In the genomic region with DNA sequence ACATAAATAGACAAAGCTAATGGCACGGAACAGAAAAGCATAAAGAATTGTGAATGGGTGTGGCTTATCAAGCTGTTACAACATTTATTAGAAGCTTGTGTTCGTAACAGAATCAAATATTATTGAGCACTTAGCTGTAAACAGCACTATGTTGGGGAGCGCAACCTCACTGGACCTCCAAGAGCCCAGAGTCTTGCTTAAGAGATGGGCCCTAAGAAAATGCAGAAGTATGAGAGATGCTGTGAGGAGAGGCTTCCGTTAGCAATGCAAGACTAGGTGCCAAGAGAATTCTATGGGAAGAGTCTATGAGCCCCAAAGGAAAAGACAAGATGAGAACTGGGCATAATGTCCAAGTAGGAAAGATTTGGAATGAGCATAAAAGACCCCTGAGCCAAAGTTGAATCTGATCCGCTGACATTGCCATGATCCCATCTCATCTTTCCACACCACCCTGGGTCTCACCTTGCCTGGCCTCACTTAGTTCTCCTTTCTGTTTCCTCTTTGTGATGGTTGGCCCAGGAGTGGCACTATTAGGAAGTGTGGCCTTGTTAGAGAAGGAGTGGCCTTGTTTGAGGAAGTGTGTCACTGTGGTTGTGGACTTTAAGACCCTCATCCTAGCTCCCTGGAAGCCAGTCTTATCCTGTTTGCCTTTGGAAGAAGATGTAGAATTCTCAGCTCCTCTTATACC, we compare ENCODE assay signal across 24 mouse cellular contexts.
DNase-seq lines count a peak whose midpoint lies in the region; ATAC-seq lines count a peak whose summit lies in the region.
"Had no signal": no experiment of that assay in that cellular context is flagged by ENCODE, and none has a peak within 500 bp of the region (broad histone marks: within the 10 kb centered on the region; RNA-seq: fewer than 3 reads in every experiment).

No protein-coding gene starts in this region.

- peak; percentile 66 for DNase-seq in heart, adult 11 months
- peak; percentile 27 to 41 for DNase-seq in monocyte, adult 2 months (ENCODE audit: low read depth in 1 of 2, low spot score in 2 of 2)
- no peak for DNase-seq in left cerebral cortex, postnatal 14 days (ENCODE audit: low spot score in 2 of 2)
- no peak for DNase-seq in kidney, postnatal 36 days
- DNase-seq: adrenal gland, adult 8-10 months; adrenal gland, postnatal 36 days; cerebellum, adult 2 months; cerebellum, postnatal 14 days; embryo, embryonic 11 days; gastrocnemius, adult 2 months; gastrocnemius, postnatal 25 days; heart, adult 18-20 months; heart, postnatal 14 days had no signal

- H3K4me3 ChIP-seq in heart, embryonic 12.5 days: no peak overlapping the region
- H3K4me3 ChIP-seq: embryonic facial prominence, embryonic 15.5 days; erythroblast, embryonic 14.5 days; forebrain, embryonic 10.5 days; gastrocnemius, adult 2 months; heart, embryonic 10.5 days; heart, embryonic 15.5 days; hindbrain, embryonic 13.5 days had no signal

- no peaks in the 10 kb centered on the region for H3K36me3 ChIP-seq in heart, embryonic 12.5 days
- H3K36me3 ChIP-seq: embryonic facial prominence, embryonic 15.5 days; forebrain, embryonic 10.5 days; heart, embryonic 10.5 days; heart, embryonic 15.5 days; hindbrain, embryonic 13.5 days had no signal

- H3K4me1 ChIP-seq in heart, embryonic 12.5 days (replicated peaks): peaks cover 29% of the 10 kb centered on the region
- H3K4me1 ChIP-seq: forebrain, embryonic 10.5 days; hindbrain, embryonic 13.5 days had no signal

- intact Hi-C loops in left cerebral cortex, postnatal 14 days (cut with DNase I): no loop called here

- H3K4me2 ChIP-seq in heart, embryonic 12.5 days: no peak overlapping the region
- H3K4me2 ChIP-seq: embryonic facial prominence, embryonic 15.5 days; heart, embryonic 15.5 days; hindbrain, embryonic 13.5 days had no signal

- 89% methylated on average over 5 of the region's 5 CpGs for WGBS in heart, embryonic 12.5 days

- ATAC-seq in heart, embryonic 12.5 days (ENCODE audit: insufficient number of reproducible peaks, low FRiP score): no peak
- no peak for ATAC-seq in monocyte, adult 5-6 weeks (replicated peaks; ENCODE audit: insufficient number of reproducible peaks, low FRiP score, low TSS enrichment, poor library complexity, severe bottlenecking)
- ATAC-seq in granulocyte monocyte progenitor cell, adult 5-6 weeks (replicated peaks; ENCODE audit: poor library complexity, severe bottlenecking): peak; percentile 66
- ATAC-seq: forebrain, embryonic 14.5 days had no signal

- H3K9ac ChIP-seq in heart, embryonic 12.5 days: no peak overlapping the region
- H3K9ac ChIP-seq: embryonic facial prominence, embryonic 15.5 days; heart, embryonic 15.5 days; hindbrain, embryonic 13.5 days had no signal

- H3K27ac ChIP-seq in heart, embryonic 12.5 days (ENCODE audit: poor library complexity, severe bottlenecking): no peak overlapping the region
- H3K27ac ChIP-seq: embryonic facial prominence, embryonic 15.5 days; forebrain, embryonic 10.5 days; gastrocnemius, adult 2 months; heart, embryonic 10.5 days; heart, embryonic 15.5 days; hindbrain, embryonic 13.5 days had no signal

- H3K9me3 ChIP-seq in heart, embryonic 12.5 days (replicated peaks): 0 out of 2 replicates have a peak, but pooled peaks cover 3% of the 10 kb centered on the region
- H3K9me3 ChIP-seq: embryonic facial prominence, embryonic 15.5 days; forebrain, embryonic 10.5 days; heart, embryonic 10.5 days; heart, embryonic 15.5 days; hindbrain, embryonic 13.5 days had no signal

- no peaks in the 10 kb centered on the region for H3K27me3 ChIP-seq in heart, embryonic 12.5 days (replicated peaks)
- H3K27me3 ChIP-seq: CH12.LX; embryonic facial prominence, embryonic 15.5 days; heart, embryonic 15.5 days; hindbrain, embryonic 13.5 days had no signal

Comparison
In these comparisons a context has a peak if more than half of its experiments do, and no peak if none do; other contexts are left out.
1. DNase-seq: peak in heart, adult 11 months (single experiment) and monocyte, adult 2 months (2 of 2); none in left cerebral cortex, postnatal 14 days (0 of 2) and kidney, postnatal 36 days (0 of 2).